Mouse (Mus musculus) MEL (cell line): ENCODE measurements around the gene Aff3.

Experiments
- EP300 ChIP-seq, 2 experiments: IDR thresholded peaks; 2 replicates each; pipeline ENCODE4 v1.6.1; 2011; ENCODE audit warnings: improper control_type of control experiment in 2 of 2, low read length in 2 of 2, low read depth in 1 of 2, mild to moderate bottlenecking in 1 of 2
- MAZ ChIP-seq: IDR thresholded peaks from 2 replicates; pipeline ENCODE4 v1.6.1; 2012; ENCODE audit warnings: low read depth, mild to moderate bottlenecking, inconsistent platforms, low read length, improper control_type of control experiment
- POLR2A ChIP-seq, 2 experiments: IDR thresholded peaks; 2 replicates each; pipeline ENCODE4 v1.6.1; 2011 to 2012; ENCODE audit warnings: low read length in 2 of 2, mild to moderate bottlenecking in 2 of 2, control low read depth in 1 of 2, improper control_type of control experiment in 1 of 2, low read depth in 1 of 2, moderate library complexity in 1 of 2; ENCODE audit not compliant: control insufficient read depth in 1 of 2, insufficient read depth in 1 of 2, poor library complexity in 1 of 2
- RCOR1 ChIP-seq: IDR thresholded peaks from 2 replicates; pipeline ENCODE4 v1.6.1; 2012; ENCODE audit warnings: low read depth, mild to moderate bottlenecking, inconsistent platforms, low read length, improper control_type of control experiment

- TF ChIP-seq POLR2A (IDR thresholded peaks at IDR 0.05; ENCODE audit: control insufficient read depth in 1 of 2, insufficient read depth in 1 of 2, low read depth in 1 of 2, low read length in 2 of 2, poor library complexity in 1 of 2), result no peak
- no peak for TF ChIP-seq MAZ
- no peak for TF ChIP-seq RCOR1
- TF ChIP-seq EP300 (IDR thresholded peaks at IDR 0.05; ENCODE audit: low read depth in 1 of 2, low read length in 2 of 2), result no peak
These were observed 119.3 kb downstream of the Aff3 start for GRCm38 (mm10) chr1:38545282-38545945.
